Mouse (Mus musculus): ENCODE data around the gene Ltn1. TPM values are rescaled to one million over a fixed set of nuclear protein-coding genes. Genes with fewer than 3 reads are reported as not detected.
A peak's percentile ranks its signal among the peaks of the same experiment; 100 is the strongest.

Ltn1 gene
- total RNA-seq, 1 experiment, result 21.8 TPM

DNA sequence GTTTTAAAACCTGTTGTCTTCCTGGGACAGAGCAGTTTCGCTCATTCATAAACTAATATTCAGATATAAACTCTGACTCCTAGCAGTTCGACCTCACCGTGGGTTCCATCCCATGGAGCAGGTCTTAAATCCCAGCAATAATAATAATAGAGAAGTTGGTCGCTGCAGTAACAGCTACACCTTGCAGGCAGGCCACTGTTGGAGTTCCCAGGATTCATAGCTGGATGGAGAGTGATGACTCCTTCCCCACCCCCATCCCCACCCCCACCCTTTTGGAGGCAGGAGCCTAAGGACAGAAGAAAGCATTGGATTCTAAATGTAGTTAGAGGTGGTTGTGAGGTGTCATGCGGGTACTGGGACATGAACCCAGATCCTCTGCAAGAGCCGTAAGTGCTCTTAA lies 66.0 kb downstream of the Ltn1 start:
- Histone ChIP-seq H3K36me3 (ENCODE audit: control insufficient read depth, insufficient read depth, low read length, poor library complexity, severe bottlenecking) (peaks cover 12% of the 10 kb centered on the region), H3K4me3 (ENCODE audit: insufficient read depth in 1 of 2, low read depth in 1 of 2, low read length in 2 of 2, poor library complexity in 1 of 2, severe bottlenecking in 1 of 2) (no peak overlapping the region), H3K27ac (ENCODE audit: insufficient read depth, low read depth, low read length, poor library complexity, severe bottlenecking) (no peak overlapping the region), H3K9me3 (ENCODE audit: control insufficient read depth, insufficient read depth, low read depth, low read length) (0 out of 2 replicates have a peak, but pooled peaks cover 2% of the 10 kb centered on the region), H3K4me1 (ENCODE audit: control insufficient read depth in 2 of 2, insufficient read depth in 2 of 2, low read length in 2 of 2, poor library complexity in 1 of 2) (peaks cover 0 to 4% of the 10 kb centered on the region in 2 experiments; a peak in 1 of 4 replicates), H3K9ac (ENCODE audit: insufficient read depth, low read depth, low read length, poor library complexity, severe bottlenecking) (no peak overlapping the region)
- TF ChIP-seq ZNF384 (IDR thresholded peaks at IDR 0.05; ENCODE audit: low read depth, low read length) (no peak), HCFC1 (IDR thresholded peaks at IDR 0.05; ENCODE audit: borderline replicate concordance, insufficient read depth, low read length) (no peak)
- DNase-seq (ENCODE audit: low read depth, low spot score), result no peak
- in situ Hi-C loops (cut with MboI; ENCODE audit: low sequenced_read_pairs in 2 of 2, unreplicated experiment in 2 of 2), result no loop called here

DNA sequence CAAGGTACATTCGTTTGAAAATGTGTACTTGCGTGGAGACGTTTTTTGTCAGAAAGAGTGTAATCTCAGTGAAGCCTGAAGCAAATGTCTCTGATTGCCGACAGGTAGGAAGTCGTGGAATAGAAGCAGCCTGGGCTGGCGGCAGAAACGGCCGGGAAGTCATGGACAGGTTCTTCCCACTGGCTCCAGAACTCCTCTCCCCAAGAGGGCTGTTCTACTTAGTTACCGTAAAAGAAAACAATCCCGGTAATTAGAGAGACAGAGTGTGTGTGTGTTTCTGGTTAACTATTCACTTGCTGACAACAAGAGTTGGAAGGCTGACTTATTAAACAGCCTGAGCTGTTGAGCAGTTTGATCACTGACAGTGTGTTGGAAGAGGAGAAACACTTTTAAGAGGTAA lies 66.4 kb downstream of the Ltn1 start:
- no peak for TF ChIP-seq HCFC1 (IDR thresholded peaks at IDR 0.05; ENCODE audit: borderline replicate concordance, insufficient read depth, low read length)
- no peak for TF ChIP-seq ZC3H11A (IDR thresholded peaks at IDR 0.05; ENCODE audit: borderline replicate concordance, low read depth, low read length)
- TF ChIP-seq ZNF384 (IDR thresholded peaks at IDR 0.05; ENCODE audit: low read depth, low read length), result no peak
- no peak for TF ChIP-seq CHD2 (IDR thresholded peaks at IDR 0.05; ENCODE audit: low read depth, low read length)
- TF ChIP-seq MAFK (IDR thresholded peaks at IDR 0.05; ENCODE audit: insufficient read depth, low read depth, low read length), result no peak
- no peak overlapping the region for H3K4me3 ChIP-seq (ENCODE audit: insufficient read depth in 1 of 2, low read depth in 1 of 2, low read length in 2 of 2, poor library complexity in 1 of 2, severe bottlenecking in 1 of 2)
- no peak for DNase-seq (ENCODE audit: low read depth, low spot score)
- no peak overlapping the region for H3K9ac ChIP-seq (ENCODE audit: insufficient read depth, low read depth, low read length, poor library complexity, severe bottlenecking)
- no peaks in the 10 kb centered on the region for H3K9me3 ChIP-seq (ENCODE audit: control insufficient read depth, insufficient read depth, low read depth, low read length)
- peaks cover 12% of the 10 kb centered on the region for H3K36me3 ChIP-seq (ENCODE audit: control insufficient read depth, insufficient read depth, low read length, poor library complexity, severe bottlenecking)
- peaks cover 0 to 4% of the 10 kb centered on the region in 2 experiments; a peak in 1 of 4 replicates for H3K4me1 ChIP-seq (ENCODE audit: control insufficient read depth in 2 of 2, insufficient read depth in 2 of 2, low read length in 2 of 2, poor library complexity in 1 of 2)
- H3K27ac ChIP-seq (ENCODE audit: insufficient read depth, low read depth, low read length, poor library complexity, severe bottlenecking), result no peak overlapping the region
- in situ Hi-C loops (cut with MboI; ENCODE audit: low sequenced_read_pairs in 2 of 2, unreplicated experiment in 2 of 2), result no loop called here

DNA sequence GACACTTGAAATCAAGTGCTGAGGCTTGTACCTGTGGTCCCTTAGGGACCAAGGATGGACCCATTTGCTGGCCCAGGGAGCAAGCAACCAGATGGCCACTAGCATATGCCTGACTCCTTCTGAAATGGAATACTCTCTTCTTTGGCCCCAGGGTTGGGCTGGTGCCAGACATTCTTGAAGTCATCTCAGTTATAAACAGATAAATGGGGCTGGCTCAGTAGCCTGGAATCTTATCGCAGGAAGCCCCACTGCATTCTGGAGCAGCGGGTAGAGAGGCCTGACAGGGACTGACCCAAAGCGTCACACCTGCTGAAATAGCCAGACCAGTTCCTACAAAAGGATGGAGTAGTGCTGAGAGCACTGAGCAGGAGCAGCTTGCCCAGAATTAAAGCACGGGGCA lies 68.2 kb downstream of the Ltn1 start:
- in situ Hi-C loops (cut with MboI; ENCODE audit: low sequenced_read_pairs in 2 of 2, unreplicated experiment in 2 of 2), result no loop called here

DNA sequence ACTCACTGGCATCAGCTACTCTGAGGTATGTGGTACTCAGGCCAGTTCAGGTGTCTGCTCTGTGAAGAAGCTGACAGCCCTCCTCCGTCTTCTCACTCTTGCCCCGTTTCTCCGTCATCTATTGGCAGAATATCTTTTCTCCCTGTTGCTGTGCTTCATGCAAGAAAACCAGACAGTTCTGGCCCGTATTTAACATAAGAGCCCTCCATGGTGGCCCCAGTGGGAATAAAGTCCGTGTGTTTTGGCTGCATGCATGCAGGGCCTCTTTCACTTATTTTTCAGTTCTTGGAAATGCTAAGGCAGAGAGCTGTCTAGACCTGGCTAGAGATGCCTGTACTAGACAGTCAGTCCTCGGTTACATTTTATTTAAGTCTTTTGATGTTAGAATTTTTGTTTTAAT lies 72.3 kb downstream of the Ltn1 start:
- TF ChIP-seq HCFC1 (IDR thresholded peaks at IDR 0.05; ENCODE audit: borderline replicate concordance, insufficient read depth, low read length), result no peak
- TF ChIP-seq MAFK (IDR thresholded peaks at IDR 0.05; ENCODE audit: insufficient read depth, low read depth, low read length), result no peak
- no peak for TF ChIP-seq ZC3H11A (IDR thresholded peaks at IDR 0.05; ENCODE audit: borderline replicate concordance, low read depth, low read length)
- no peak for TF ChIP-seq CHD2 (IDR thresholded peaks at IDR 0.05; ENCODE audit: low read depth, low read length)
- TF ChIP-seq ZNF384 (IDR thresholded peaks at IDR 0.05; ENCODE audit: low read depth, low read length), result no peak
- Histone ChIP-seq H3K27ac (ENCODE audit: insufficient read depth, low read depth, low read length, poor library complexity, severe bottlenecking) (no peak overlapping the region), H3K4me3 (ENCODE audit: insufficient read depth in 1 of 2, low read depth in 1 of 2, low read length in 2 of 2, poor library complexity in 1 of 2, severe bottlenecking in 1 of 2) (no peak overlapping the region), H3K9ac (ENCODE audit: insufficient read depth, low read depth, low read length, poor library complexity, severe bottlenecking) (no peak overlapping the region), H3K9me3 (ENCODE audit: control insufficient read depth, insufficient read depth, low read depth, low read length) (no peaks in the 10 kb centered on the region), H3K36me3 (ENCODE audit: control insufficient read depth, insufficient read depth, low read length, poor library complexity, severe bottlenecking) (peaks cover 12% of the 10 kb centered on the region; the same call in 1 of the 2 replicates), H3K4me1 (ENCODE audit: control insufficient read depth in 2 of 2, insufficient read depth in 2 of 2, low read length in 2 of 2, poor library complexity in 1 of 2) (peaks cover 0 to 3% of the 10 kb centered on the region in 2 experiments; a peak in 1 of 4 replicates)
- DNase-seq (ENCODE audit: low read depth, low spot score), result no peak
- in situ Hi-C loops (cut with MboI; ENCODE audit: low sequenced_read_pairs in 2 of 2, unreplicated experiment in 2 of 2), result no loop called here

More for the DNA sequence above, 68.2 kb downstream of the Ltn1 start:
- Histone ChIP-seq H3K4me3 (ENCODE audit: insufficient read depth in 1 of 2, low read depth in 1 of 2, low read length in 2 of 2, poor library complexity in 1 of 2, severe bottlenecking in 1 of 2) (no peak overlapping the region), H3K27ac (ENCODE audit: insufficient read depth, low read depth, low read length, poor library complexity, severe bottlenecking) (no peak overlapping the region), H3K9ac (ENCODE audit: insufficient read depth, low read depth, low read length, poor library complexity, severe bottlenecking) (no peak overlapping the region), H3K9me3 (ENCODE audit: control insufficient read depth, insufficient read depth, low read depth, low read length) (no peaks in the 10 kb centered on the region), H3K4me1 (ENCODE audit: control insufficient read depth in 2 of 2, insufficient read depth in 2 of 2, low read length in 2 of 2, poor library complexity in 1 of 2) (peaks cover 0 to 4% of the 10 kb centered on the region in 2 experiments; a peak in 1 of 4 replicates), H3K36me3 (ENCODE audit: control insufficient read depth, insufficient read depth, low read length, poor library complexity, severe bottlenecking) (peaks cover 12% of the 10 kb centered on the region)
- TF ChIP-seq ZC3H11A (IDR thresholded peaks at IDR 0.05; ENCODE audit: borderline replicate concordance, low read depth, low read length) (no peak), HCFC1 (IDR thresholded peaks at IDR 0.05; ENCODE audit: borderline replicate concordance, insufficient read depth, low read length) (no peak), CHD2 (IDR thresholded peaks at IDR 0.05; ENCODE audit: low read depth, low read length) (no peak), MAFK (IDR thresholded peaks at IDR 0.05; ENCODE audit: insufficient read depth, low read depth, low read length) (no peak), ZNF384 (IDR thresholded peaks at IDR 0.05; ENCODE audit: low read depth, low read length) (no peak)
- no peak for DNase-seq (ENCODE audit: low read depth, low spot score)

DNA sequence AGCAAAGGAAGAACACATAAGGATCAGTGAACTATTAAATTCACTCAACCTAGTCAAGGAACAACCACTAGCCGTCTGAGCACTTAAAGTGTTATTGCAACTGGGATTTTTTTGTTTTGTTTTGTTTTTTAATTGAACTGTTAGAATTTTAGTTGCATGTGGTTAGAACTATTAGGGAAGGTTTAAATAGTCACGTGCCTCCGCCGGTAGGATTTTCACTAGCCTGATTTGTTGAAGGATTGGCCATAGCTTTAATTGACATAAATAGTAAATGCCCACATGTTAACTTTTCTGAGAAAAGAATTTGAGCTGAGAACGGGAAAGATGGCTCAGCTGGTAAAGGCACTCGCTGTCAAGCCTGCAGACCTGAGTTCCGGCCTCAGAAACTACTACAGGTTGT lies 77.7 kb downstream of the Ltn1 start:
- TF ChIP-seq HCFC1 (IDR thresholded peaks at IDR 0.05; ENCODE audit: borderline replicate concordance, insufficient read depth, low read length) (no peak), ZC3H11A (IDR thresholded peaks at IDR 0.05; ENCODE audit: borderline replicate concordance, low read depth, low read length) (no peak), CHD2 (IDR thresholded peaks at IDR 0.05; ENCODE audit: low read depth, low read length) (no peak), ZNF384 (IDR thresholded peaks at IDR 0.05; ENCODE audit: low read depth, low read length) (no peak), MAFK (IDR thresholded peaks at IDR 0.05; ENCODE audit: insufficient read depth, low read depth, low read length) (no peak)
- in situ Hi-C loops (cut with MboI; ENCODE audit: low sequenced_read_pairs in 2 of 2, unreplicated experiment in 2 of 2), result no loop called here
- Histone ChIP-seq H3K4me3 (ENCODE audit: insufficient read depth in 1 of 2, low read depth in 1 of 2, low read length in 2 of 2, poor library complexity in 1 of 2, severe bottlenecking in 1 of 2) (peak overlapping the region in 1 of 2 experiments; percentile 91; a peak in 2 of 4 replicates), H3K27ac (ENCODE audit: insufficient read depth, low read depth, low read length, poor library complexity, severe bottlenecking) (no peak overlapping the region; the same call in 1 of the 2 replicates), H3K9me3 (ENCODE audit: control insufficient read depth, insufficient read depth, low read depth, low read length) (no peaks in the 10 kb centered on the region), H3K4me1 (ENCODE audit: control insufficient read depth in 2 of 2, insufficient read depth in 2 of 2, low read length in 2 of 2, poor library complexity in 1 of 2) (peaks cover 0 to 3% of the 10 kb centered on the region in 2 experiments; a peak in 2 of 4 replicates), H3K36me3 (ENCODE audit: control insufficient read depth, insufficient read depth, low read length, poor library complexity, severe bottlenecking) (peaks cover 4% of the 10 kb centered on the region; the same call in 1 of the 2 replicates), H3K9ac (ENCODE audit: insufficient read depth, low read depth, low read length, poor library complexity, severe bottlenecking) (no peak overlapping the region)
- DNase-seq (ENCODE audit: low read depth, low spot score), result no peak
